Mouse (Mus musculus) large intestine, adult 2 months (tissue): ENCODE measurements around the gene Eif4h. TPM values are rescaled to one million over a fixed set of nuclear protein-coding genes. Genes with fewer than 3 reads are reported as not detected.
A peak's percentile ranks its signal among the peaks of the same experiment; 100 is the strongest.

Source experiments
- DNase-seq: peaks from one replicate; pipeline ENCODE4 v3.0.0-alpha.2; 2012; ENCODE audit warnings: low read depth, low spot score
- WGBS: fragments of 180-500 bp; shearing (Covaris S2); methylation state at CpG from one replicate; pipeline ENCODE4 v1.1.7; 2018; 5-methylcytosine and 5-hydroxymethylcytosine counted together
- polyA plus RNA-seq: library from polyadenylated mRNA; depleted of rRNA; stranded (reverse); fragments of >200 nt; gene quantifications from 2 replicates; pipeline ENCODE4 v1.2.3, GENCODE M21; 2012; rRNA removed

Gene Eif4h
- polyA plus RNA-seq, result 246 and 261 TPM in 2 replicates

DNA sequence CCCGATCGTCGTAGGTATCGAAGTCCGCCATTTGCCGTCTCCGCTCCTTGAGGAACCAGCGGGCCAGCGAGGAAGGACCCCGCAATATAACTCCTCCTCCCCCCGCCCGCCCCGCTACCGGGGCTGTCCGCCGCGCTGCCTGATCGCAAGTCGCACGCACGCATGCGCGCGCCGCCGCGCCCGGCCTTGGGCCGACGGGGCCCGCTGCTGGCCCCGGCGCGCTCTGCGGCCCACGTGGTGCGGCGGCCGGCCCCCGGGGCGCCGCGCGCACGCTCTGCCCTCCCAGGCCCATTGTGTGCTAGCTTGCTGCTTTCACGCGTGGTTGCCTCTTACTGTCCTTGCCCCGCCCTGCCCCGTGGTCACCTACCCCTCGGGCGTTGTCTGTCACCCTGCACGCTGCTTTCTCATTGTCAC lies at the start of gene Eif4h:
TSS of gene Eif4h (minus strand) at position 222 of the 414 bp plus-strand sequence.
- DNase-seq, result peak; percentile 59
- WGBS, result 1% methylated on average over 52 of the region's 52 CpGs

DNA sequence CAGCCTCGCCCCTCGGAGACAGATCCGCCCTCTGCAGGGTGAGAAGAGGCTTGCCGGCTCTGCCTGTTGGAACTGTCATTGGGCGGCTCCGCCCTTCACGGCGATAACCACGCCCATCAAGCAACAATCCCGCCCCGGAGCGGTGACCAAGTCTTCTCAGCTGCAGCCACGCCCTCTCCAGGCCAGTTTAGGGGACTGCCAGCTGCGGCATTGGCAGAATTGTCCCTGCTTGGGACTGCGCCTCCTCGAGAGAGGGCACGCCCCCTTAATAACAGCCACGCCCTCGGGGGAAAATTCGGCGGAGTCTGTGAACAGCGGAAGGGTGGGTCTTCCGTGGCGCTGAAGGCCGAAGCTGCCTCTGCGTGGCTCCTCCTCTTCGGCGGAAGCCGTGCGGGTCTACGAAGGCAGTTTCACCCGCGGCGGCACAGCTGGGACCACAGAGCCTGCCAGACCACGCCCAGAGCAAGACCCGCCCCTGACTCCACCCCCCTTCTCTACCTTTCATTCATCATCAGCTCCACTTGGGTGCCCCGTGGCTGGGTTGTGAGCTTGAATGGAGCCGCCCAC lies 49.5 kb upstream of the Eif4h start:
- WGBS, result under 1% methylated on average over 38 of the region's 38 CpGs
- peak; percentile 96 for DNase-seq

DNA sequence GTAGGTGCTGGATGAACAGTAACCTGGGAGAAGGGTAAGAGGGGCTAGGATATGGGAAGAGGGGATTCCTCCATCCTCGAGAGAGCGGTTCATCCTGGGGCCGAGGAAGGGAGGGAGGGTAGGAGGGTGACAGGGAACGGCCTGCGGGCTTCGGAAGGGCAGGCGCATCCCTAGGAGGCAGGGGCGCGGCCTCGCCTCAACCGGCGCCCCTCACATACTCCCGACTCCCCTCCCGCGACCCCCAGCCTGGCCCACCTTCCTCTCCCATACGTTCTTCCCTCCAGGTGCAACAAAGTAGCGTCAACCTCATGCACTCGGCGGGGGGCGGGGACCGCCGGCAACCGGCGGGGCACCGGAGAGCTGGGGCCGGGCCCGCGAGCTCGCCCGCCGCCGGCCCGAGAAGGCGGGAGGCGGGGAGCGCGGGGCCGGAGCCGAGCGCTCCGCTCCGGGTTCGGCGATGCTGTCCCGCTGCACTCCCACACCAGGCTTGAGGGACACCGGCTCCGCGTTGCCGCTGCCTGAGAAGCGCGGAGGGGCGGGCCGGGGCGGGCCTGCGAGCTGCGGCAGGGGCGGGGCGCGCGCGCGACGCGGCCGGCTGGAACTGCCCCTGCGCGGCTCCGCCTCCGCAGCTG lies 48.9 kb upstream of the Eif4h start, which contains the start of gene Limk1:
TSS of gene Limk1 (minus strand) at position 513 of the 632 bp plus-strand sequence.
- DNase-seq, result no peak
- 1% methylated on average over 64 of the region's 69 CpGs for WGBS

DNA sequence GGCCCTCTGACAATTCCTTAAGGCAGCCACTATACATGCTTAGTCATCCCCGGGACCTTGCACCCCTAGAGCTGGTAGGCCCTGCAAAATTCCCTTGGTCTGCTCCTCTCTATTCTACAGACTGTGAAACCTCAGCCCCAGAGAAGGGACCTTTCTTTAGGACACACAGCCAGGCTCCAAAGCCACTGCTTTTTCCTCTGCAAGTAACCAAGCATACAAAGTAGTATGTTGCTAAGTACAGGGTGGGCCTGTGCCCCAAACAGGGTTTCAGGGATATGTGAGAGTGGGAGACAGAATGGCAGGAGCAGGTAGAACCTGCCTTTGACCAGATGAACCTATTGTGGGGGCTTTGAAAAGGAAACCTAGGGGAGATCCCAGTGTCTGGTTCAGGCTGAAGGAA lies 47.9 kb upstream of the Eif4h start:
- WGBS, result 75% methylated on average over 1 of the region's 1 CpGs
- DNase-seq, result no peak

DNA sequence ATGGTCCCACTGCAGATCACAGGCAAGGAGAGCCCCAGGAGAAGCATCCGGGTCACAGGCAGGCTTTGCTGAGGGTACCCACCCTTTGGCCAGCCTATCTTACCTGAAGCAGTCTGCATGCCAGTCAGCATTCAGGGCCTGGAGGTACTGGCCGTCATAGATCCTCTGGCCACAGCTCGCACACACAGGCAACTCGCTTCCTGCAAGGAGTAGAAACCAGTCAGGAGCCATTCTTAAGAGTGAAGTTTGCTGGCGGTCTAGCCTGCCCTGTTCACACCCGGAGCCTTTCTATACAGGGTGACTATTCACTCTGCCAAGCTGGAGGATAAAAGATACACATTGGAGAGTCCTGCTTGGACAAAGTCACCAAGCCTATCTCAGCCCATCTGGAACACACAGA lies 47.3 kb upstream of the Eif4h start:
- DNase-seq, result no peak
- WGBS, result 88% methylated on average over 6 of the region's 6 CpGs

DNA sequence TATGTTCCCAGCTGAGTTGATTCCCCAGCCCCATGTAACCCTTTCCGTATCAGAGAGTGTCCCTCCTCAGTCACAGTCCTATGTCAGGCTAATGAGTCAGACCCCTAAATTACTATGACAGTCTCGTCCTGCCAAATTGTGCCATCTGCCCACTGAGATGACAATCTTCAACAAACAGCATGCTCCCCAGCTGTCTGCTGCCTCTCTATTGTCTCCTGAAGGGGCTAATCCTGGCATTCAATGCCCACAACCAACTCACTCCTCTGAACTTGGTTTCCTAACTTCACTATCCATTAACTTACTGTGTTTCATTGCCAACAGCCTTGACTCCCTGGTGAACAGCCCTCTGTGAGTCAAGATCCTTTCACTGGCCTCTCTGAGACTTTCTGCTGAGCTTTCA lies 45.1 kb upstream of the Eif4h start:
- no peak for DNase-seq
- 91% methylated on average over 2 of the region's 2 CpGs for WGBS

DNA sequence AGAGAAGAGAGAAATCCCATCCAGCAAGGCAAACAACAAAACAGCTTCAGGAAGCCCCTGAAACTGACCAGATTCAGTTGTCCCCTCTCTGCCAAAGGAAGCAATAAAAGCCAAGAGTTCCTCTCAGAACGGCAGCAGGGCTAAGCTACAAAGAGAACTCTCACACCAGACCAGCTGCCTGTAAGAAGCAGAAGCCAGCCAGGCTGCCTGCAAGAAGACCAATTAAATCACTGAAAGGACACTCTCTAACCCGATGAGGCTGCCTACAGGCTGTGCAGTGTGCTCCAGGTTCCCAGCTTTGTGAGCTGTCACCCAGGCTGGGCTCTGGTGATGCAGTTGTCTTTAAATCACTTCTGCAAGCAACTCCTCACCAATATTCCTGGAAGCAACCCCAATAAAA lies 44.5 kb upstream of the Eif4h start:
- DNase-seq, result no peak
- 51% methylated on average over 2 of the region's 2 CpGs for WGBS

DNA sequence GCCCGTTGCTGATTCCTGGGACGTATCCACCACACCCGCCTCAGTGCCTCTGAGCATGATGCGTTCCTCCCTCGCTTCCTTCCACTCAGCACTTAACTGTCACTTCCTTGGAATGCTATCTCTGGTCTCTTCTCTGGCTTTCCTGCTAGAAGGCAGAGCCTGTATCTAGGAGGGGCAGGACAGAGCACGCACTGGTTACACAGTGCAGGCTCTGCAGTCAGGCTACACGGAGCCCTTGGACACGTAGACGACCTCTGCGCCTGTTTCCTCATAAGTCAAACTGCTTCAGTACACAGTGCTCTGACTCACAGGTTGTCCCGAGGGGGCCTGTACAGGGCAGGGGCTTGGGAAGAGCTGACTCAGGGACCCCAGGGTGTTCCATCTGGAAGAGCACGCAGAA lies 40.9 kb upstream of the Eif4h start:
- DNase-seq, result no peak
- WGBS, result 60% methylated on average over 12 of the region's 12 CpGs

DNA sequence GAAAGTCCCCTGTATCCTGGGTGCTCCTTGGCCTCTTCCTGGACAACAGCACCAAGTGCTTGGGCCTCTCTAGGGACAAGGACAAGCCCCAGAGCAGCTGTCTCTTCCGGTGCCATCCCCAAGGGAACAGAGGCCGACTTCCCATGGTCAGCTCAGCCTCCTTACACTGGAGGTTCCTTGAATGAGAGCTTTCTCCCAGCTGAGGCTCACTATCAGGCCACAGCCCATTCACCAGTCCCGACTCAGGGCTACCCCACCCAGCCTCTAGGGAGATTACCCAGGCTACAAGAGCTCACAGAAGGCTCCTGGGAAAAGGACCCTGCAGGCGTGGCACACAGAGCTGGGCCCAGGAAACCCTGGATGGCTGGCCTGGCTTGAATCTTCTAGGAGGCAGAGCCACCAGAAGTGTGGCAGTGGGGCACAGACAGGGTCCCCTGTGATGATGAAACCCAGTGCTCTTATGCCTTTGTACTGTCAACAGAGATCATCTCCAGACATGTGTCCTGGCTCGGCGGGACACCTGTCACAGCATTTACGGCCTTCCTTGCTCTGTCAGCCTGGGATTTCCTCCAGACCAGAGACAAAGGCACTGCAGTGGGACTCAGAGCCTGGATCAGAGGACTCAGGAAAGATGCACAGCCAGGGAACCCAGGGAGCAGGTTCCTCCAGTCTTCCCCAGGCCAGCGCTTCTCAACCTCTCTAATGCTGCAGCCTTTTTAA lies 39.7 kb upstream of the Eif4h start:
- no peak for DNase-seq
- 50% methylated on average over 8 of the region's 8 CpGs for whole genome bisulfite sequencing

DNA sequence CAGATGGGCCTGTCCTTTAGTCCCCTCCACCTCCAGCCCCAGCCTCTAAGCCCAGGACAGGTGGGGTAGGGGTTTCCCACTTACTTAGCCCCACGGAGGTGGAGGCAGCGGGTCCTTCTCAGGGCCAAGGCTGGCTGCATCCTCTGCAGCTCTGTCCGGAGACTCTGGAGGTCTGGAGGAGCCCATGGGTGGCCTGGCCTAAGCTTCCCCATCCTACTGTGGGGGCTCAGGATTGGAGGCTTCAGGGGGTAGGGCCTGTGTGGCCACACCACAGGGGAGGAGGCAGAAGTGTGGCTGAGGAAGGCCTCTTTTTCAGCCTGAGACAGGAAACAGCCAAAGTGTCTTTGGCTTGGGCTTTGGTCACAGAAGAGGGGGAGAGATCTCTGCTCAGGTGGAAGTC lies 38.7 kb upstream of the Eif4h start:
- no peak for DNase-seq
- 85% methylated on average over 3 of the region's 3 CpGs for WGBS

DNA sequence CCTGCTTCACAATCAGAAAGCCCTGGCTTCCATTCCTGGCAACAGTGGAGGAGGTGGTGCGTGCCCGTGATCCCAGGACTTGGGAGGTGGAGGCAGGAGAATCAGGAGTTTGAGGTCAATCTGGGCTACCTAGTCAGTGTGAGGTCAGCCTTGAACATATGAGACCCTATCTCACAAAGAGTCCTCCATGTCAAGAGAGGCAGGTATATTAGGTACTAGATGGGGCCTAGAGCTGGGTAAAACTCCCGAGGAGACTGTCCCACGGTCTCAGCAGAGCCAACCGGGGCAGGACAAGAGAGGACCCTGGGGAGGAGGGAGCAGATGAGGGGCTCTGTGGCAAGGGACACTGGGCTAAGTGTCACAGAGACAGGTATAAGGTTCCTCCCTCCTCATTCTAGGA lies 38.2 kb upstream of the Eif4h start:
- WGBS, result 87% methylated on average over 5 of the region's 5 CpGs

DNA sequence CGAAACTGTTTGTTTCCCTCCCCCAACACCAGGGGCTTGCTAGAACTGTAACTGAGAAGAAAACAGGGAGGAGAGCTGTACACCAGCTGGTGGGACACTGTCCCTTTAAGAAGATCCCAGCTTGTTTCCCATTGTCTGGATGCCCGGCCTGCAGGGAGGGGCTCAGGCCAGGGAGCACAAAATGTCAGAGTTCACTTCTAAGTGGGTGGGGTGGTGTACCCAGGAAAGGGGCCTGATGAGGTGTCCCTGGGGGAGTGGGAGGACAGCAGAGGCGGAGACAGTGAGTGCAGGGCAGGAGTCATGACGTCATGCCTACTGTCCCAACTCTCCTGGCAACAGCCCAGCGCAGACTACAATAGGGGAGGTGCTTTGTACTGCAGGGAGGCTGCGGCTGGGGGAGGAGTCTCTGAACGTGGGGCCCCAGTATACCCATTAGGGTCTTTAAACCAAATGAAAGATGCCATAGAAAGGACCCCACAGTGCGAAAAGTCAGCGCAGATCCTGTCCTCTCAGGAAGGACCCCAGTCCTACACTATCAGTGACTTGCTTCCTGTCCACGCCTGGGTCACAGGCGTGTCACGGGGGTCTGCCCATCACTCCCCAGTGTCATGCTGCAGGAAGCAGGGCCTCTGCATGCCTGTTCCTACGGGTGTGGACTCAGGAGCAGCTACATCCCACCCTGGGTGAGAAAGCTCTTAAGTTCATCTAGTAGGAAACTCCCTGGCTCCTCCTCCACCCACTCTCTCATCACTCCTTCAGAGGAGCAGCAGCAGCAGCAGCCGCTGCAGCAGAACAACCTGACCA lies 36.9 kb upstream of the Eif4h start:
- DNase-seq, result peak; percentile 52
- 6% methylated on average over 14 of the region's 14 CpGs for WGBS

More for the DNA sequence above, 38.2 kb upstream of the Eif4h start:
- DNase-seq, result no peak

DNA sequence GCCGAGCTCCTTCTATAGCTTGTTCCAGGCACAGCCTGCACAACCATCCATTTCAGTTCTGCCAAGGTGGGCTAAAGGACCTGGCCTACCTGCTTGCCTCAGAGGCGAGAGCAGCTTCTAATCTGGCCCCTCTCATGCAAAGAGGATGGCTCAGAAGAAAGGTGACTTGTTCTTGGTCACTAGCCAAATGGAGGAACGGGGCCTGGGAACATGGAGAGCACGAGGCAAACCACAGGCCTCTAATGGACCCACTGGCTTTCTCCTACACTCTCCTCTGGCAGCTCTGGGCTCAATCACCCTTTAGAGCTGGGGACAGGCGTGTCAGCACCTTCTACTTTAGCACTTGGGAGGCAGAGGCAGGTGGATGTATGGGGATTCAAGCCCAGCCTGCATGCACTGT lies 35.7 kb upstream of the Eif4h start:
- DNase-seq, result no peak
- WGBS, result 74% methylated on average over 5 of the region's 5 CpGs

DNA sequence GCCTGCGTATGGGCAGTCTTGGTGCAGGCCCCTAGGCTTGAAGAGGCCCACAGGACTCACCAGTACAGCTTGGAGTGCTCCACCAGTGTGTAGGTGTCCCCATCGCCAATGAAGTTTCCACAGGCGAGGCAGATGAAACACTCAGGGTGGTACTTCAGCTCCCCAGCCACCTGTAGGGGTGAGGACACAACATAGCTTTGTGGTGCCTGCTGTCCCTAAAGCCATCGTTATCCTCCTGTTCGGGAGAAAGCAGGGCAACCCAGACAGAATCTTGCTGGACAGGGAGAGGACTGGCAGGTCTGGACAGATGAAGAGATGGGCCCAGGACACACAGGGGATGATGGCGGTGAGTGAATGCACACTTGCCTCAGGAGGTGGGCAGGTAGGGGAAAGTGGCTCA lies 33.3 kb upstream of the Eif4h start:
- 94% methylated on average over 6 of the region's 6 CpGs for WGBS
- no peak for DNase-seq

DNA sequence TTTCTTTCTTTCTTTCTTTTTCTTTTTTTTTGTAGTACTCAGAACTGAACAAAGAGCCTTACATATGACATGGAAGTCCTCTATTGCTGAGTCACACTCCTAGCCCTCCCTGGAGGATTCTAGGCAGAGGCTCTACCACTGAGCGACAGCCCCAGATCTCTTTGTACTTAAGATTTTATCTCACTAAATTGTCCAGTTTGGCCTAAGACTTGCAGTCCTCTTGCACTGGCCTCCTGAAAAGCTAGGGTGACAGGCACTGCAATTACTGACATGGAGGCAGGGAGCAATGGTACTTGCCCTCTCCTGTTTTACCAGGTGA lies 32.9 kb upstream of the Eif4h start:
- WGBS, result 89% methylated on average over 1 of the region's 1 CpGs
- no peak for DNase-seq

DNA sequence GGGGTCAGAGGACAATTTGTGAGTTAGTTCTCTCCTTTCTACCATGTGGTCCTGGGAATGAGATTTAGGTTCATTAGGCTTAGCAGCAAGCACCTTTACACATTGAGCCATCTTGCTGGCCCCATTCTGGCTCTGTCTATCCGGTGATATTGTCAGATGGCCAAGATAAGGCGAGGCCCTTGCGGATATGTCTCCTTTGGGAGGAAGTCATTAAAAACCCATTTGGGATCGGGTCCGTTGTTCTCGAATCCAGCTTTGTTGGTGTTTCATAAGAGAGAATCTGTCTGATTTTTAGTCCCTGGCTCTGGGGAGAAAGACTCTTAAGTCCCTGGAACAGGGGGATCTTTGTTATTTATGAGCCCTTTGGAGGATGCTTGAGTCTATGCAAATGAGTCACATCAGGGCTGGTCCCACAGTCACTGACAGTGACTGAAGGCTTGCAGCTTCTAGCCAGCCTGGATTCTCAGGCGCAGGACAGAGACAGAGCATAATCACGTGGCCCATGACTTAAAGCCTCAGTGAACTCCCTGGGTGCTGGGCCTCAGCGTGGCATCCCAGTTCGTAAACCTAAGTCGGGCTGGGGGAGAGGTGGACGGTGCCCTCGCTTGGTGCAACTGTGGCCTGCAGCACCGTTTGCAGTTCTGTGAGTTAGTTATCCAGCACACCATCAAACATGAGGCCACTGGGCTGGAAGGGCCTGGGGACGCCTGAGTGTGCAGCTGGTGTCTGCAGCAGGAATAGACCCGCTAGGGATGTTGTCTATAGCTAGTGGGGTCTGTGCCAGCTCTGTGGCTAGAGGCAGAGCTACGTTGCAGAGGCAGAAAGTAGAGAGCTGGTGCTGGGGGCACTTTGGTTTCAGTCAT lies 32.3 kb upstream of the Eif4h start:
- WGBS, result 70% methylated on average over 17 of the region's 17 CpGs
- DNase-seq, result no peak

DNA sequence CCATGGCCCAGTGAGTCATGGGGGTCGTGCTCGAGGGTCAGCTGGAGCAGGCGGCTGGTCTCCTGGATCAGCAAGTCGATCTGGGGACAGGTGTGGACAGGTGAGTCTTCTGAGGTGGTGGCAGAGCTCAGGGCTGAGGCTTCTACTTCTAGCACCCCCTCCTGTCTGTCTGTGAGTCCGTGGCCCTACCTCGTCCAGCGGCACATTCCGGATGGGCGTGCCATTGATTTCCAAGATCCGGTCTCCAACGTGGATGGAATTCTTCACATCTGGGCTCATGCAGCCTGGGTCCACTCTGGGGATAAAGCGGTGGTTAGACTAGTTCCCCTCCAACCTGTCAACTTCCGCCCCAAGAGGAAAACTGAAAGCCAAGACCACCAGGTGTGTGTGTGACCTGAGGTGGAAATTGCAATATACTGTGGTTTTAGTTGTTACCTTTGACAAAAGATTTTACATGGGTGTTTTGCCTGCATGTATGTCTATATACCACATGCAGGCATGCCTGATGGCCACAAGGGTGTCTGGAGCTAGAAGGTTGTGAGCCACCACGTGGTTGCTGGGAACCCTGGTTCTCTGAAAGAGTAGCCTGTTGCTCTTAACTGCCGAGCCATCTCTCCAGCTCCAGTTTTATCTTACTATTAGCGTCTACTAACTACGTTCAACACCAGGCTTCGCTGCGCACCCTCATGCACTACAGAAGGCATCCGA lies 29.9 kb upstream of the Eif4h start:
- WGBS, result 88% methylated on average over 20 of the region's 20 CpGs
- no peak for DNase-seq

DNA sequence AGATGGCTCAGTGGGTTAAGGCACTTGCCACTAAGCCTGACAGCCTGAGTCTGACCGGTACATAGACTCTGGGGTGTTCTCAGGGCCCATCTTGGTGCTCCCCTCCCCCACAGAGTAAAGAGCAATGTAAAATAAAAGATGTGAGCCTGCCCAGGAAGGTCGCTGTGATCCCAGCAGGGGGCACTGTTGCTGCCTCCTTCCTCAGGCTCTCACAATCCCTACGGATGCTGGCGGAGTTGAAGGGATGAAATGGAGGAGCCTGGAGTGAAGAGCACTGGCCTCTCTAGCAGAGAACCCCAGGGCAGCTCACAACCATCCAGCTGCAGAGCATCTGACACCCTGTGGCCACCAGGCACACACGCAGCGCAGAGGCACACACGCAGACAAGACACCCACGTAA lies 29.2 kb upstream of the Eif4h start:
- WGBS, result 70% methylated on average over 8 of the region's 8 CpGs
- DNase-seq, result no peak

DNA sequence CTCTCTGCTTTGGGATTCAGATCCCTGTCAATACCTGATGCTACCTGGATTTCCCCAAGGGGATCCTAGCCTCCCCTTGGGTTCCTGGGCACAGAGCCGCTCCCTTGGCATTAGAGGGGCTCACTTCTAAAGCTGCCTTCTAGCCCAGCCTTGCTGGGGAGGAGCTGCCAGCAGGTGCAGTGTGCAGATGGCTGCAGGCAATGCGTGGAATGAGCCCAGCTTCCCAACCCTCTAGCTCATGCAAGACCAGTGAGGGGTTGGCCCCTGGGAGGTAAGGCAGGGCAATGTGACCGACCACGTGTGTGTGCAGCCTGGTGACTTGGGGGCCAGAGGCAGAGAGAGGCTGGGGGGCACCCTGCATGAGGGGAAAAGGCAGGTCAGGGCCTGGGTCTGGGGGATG lies 17.4 kb upstream of the Eif4h start:
- 84% methylated on average over 4 of the region's 4 CpGs for WGBS

More for the DNA sequence above, 17.4 kb upstream of the Eif4h start:
- DNase-seq, result no peak
